Mouse (Mus musculus) G1E-ER4 (cell line): ENCODE data around the gene Nanos3. TPM values are rescaled to one million over a fixed set of nuclear protein-coding genes. Genes with fewer than 3 reads are reported as not detected.

Experiments
- GATA1 ChIP-seq: IDR thresholded peaks from one replicate; pipeline ENCODE4 v1.8.0; 2012; ENCODE audit warnings: low read length, inconsistent platforms
- polyA plus RNA-seq: library from polyadenylated mRNA; stranded (reverse); fragments of >175 nt; gene quantifications from 2 replicates; pipeline ENCODE4 v1.2.3, GENCODE M21; 2012

Gene Nanos3
- polyA plus RNA-seq, 1 experiment = not detected

DNA sequence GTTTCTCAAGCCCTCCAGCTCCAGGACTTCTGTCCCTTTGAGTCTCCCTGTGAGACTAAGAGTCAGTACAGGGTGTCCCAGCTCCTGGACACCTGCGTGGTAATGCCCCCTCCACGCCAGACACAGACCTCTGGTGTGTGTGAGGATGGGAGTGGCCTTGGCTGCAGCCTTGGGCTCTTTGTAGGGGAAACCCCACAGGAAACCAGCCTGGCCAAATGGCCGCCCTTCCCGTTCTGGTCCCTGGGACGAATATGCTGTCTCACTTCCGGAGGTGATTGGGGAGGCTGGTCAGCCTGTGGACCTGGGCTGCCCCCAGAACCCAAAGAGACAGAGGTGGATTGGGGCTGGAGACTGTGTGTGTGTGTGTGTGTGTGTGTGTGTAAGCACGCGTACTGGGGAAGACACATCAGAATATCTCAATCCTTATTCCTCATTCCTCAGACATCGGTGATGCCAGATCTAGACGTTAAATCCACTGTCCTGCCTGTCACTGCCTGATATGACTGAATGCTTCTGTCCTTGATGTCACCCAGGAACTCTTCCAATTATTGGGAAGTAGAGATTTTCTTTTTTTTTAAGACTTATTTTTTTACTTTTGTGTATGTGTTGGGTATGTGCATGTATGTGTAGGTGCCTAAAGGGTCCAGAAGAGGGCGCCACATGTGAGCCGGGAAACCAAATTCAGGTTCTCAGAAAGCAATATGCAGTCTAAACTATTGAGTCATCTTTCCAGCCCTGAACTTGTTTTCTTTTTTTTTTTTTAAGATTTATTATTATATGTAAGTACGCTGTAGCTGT, 19.2 kb upstream of the Nanos3 start:
- TF ChIP-seq GATA1 = no peak

DNA sequence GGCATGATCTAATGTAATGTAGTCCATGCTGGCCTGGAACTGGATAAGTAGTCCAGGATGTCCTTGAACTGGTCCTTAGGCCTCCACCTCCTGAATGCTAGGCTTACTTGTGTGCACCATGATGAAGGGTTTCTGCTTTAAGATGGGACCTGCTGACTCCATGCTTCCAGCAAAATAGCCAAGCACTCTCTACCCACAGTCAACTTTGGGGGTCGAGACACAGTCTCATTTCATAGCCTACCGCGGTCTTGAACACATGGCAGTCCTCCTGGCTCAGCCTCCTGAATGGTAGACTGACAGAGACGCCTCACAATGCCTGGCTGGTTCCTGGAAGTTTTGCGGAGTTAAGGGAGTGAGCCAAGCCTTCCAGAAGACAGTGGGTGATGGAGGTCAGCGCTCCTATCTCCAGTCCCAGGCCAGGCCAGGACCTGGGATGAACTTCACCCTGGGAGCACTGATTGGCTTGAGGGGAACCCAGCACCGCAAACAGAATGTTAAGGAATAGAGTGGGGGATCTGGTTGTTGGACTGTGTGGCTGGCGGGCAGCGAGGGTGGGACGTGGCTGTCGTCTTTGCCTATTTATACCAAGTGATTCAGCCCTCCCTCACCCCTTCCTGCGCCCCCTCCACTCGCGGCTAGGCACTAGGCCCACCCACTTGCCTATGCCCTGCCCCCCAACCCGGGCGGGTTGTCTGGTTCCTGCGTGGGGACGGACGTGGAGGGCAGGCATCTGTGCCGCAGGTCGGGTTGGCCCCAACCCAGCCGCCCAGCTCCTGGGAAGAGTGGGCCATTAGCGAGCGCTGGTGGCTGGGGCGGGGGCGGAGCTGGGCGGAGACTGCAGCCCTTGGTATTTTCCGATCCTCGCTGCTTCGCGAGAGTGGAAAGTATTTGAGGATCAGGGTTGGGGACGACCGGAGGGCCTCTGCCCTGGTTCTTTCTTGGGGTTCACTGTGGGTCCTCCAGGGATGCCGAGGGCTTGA, 18.2 kb upstream of the Nanos3 start:
- TF ChIP-seq GATA1 = no peak

DNA sequence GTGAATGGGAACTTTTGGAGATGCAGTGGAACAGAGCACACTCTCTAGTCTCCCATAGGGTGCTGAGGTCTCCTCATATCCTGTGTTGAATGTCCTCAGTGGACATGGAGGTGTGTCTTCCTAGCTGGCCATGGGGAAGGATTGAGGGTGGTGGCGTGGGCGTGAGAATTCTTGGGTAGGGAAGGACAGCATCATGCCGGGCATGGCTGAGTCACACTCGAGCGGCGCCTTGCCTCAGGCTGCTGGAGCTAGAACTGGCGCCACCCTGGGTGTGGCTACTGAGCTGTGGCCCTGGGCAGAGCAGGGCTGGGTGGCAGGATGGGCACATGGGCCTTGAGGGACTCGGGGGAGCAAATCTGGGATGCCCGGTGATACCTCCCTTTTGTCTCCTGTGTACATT, 17.4 kb upstream of the Nanos3 start:
- TF ChIP-seq GATA1 = no peak

DNA sequence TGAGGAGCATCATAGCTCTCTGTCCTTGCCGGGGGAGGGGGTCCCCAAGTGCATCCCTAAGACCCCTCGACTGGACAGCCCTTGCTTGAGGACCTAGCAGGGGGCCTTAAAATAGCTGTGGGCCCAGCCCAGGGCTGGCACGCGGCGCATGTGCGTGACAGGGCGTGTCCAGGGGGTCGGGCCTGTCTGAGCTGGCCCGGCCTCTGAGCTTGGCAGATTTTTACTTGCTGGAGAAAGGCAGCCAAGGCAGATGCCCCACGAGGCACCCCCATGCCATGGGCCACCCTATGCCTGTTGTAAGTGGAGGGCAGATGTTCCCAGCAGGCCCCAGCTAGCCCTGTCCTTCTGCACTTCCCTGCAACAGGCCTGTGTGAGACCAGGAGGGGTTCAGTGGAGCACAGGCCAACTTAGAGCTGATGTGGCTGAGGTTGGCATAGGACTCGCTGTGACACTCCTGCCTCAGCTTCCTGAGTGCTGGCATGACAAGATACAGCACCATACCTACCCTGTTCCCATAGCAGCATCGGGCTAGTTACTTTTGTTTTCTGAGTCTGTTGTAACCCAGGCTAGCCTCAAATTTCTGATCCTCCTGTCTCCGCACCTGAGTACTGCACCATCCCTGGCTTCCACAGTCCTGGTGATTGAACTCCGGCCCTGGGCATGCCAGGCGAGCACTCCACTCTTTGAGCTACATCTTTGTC, 16.7 kb upstream of the Nanos3 start:
- TF ChIP-seq GATA1 = no peak

DNA sequence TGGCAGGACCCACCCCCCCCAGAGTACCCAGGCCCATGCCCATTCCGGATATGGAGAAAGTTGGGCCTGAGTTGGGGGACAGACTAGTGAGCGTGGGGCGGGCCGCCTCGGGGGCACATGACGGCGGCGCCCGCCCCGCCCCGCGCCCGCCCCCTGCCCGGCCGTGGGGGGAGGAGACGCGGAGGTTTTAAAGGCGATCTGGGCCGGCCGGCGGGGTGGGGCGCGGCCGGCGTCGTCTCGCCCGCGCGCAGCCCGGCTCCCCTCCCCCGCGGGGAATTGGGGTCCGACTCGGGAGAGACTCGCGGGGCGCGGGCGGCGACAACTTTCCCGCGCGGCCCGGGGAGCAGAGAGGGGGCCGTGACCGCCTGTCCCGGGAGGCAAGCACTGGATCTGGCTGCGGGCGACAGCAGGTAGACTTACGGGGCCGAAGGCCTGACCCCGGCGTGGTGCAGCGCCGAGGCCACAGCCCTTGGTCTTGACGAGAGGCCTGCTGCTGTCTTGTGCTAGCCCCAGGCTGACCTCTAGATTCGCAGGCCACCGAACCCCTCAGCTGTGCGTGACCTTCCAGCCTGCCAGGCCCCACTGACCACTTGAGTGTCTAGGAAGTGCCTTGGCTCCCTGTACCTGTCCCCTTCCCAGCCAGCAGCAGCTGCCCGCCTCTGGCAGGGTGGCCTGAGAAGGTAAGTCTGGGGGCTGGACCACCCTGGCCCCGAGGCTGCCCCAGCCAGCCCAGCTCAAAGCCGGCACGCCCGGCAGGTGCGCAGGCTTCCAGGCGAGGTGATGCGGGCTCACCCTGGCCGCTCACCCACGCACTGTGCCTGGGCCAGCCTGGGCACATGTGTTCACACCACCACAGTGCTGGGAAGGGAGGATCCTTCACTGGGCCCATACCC, 15.9 kb upstream of the Nanos3 start:
- no peak for TF ChIP-seq GATA1

DNA sequence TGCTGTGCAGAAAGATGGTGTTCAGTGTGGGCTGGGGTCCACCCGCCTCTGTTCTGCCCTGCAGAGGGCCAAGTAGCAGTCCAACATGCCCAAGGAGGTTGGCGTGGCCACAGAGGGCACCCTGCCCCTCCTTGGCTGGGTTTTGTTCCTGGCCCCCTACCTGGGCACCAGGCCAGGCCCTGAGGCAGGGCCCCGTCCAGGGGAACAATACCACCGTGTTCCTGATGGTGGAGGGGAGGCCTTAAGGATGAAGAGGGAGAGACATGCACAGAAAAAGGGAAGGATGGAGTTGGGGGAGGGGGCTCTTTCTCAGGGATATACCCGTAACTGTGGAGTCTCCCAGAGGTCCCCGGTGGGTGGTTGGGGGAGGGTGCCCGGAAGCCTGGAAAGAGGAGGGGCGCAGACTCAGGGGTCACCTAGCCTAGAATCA, 15.1 kb upstream of the Nanos3 start:
- TF ChIP-seq GATA1 = no peak

DNA sequence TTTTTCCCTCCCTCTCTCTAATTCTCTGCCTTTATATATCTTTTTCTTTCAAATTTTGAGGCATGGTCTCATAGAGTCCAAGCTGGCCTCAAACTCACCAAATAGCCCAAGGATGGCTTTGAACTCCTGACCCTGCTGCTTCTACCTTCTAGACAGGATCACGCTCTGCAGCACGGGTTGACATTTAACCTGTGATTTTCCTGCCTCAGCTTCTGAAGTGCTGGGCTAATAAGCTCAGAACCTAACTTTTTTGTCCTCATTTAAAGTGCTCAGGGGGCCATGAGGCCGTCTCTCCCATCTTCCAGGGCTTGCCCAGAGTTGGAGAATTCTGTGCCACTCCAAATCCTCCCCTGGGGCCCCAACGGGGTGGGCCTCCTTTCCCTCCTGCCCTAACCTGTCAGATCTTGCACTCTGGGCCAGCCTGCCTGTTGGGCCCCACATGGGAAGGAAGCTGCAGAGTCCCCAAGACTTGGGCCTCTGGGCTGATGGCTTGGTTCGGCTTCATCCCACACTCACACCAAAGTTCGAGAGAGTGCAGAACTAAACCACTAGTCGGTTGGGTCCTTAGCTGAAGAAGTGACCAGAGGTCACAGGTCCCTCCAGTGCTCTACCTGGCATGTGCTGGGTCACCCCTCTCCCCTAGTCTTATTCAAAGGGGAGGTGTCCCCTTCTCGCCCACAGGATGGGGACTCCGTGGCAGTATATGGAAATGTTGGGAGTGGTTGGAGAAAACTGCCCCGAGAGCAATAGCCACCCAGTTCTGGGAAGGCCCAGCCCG, 14.5 kb upstream of the Nanos3 start:
- TF ChIP-seq GATA1 = no peak

DNA sequence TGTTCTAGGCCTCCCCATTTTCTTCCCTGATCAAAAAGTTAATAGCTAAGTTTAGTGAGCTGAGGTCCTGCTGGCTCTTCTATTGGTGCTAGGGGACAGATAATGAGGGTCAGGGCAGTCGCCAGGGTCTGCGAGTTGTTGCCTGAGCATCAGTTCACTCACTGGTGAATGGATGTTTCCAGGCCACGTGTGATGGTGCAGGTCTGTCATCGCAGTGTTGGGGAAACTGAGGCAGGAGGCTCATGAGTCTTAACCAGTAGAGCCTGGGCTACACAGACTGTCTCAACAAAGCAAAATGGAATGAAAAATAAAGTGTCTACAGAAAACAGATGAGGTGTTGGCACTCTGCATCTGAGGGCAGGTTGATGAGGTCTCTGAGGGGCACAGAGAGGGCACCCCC, 13.9 kb upstream of the Nanos3 start:
- TF ChIP-seq GATA1 = no peak

DNA sequence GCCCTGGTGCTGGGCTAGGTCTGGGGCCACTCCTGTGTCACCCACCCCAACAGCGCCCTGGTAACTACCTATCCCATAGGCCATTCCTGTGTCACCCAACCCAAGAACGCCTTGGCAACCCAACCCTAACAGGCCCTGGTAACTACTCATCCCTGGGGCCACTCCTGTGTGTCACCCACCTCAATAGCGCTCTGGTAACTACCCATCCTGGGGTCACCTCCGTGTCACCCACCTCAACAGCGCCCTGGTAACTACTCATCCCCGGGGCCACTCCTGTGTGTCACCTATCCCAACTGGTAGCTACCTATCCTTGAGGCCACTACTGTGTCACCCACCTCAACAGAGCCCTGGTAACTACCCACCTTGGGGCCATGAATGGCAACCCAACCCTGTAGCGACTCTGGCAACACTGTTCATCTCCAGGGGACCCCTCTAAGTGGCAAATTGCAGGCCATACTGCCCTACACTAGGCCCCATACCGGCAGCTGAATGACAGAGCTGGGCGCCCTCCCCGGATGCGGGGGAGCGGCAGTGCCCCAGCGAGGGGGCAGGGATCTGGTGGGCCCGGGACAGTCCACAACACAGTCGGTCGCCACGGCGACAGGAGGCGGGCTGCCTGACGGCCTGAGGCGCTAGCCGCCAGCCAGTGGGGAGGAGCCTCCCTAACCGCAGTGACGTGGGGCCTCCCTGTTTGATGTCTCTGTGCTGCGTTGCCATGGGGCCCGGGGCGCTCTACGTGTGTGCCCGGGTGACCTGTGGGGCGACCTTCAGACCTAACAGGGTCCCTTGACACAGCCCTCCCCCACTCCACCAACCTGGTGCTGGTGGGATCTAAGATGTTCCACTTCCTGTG, 13.1 kb upstream of the Nanos3 start:
- no peak for TF ChIP-seq GATA1

DNA sequence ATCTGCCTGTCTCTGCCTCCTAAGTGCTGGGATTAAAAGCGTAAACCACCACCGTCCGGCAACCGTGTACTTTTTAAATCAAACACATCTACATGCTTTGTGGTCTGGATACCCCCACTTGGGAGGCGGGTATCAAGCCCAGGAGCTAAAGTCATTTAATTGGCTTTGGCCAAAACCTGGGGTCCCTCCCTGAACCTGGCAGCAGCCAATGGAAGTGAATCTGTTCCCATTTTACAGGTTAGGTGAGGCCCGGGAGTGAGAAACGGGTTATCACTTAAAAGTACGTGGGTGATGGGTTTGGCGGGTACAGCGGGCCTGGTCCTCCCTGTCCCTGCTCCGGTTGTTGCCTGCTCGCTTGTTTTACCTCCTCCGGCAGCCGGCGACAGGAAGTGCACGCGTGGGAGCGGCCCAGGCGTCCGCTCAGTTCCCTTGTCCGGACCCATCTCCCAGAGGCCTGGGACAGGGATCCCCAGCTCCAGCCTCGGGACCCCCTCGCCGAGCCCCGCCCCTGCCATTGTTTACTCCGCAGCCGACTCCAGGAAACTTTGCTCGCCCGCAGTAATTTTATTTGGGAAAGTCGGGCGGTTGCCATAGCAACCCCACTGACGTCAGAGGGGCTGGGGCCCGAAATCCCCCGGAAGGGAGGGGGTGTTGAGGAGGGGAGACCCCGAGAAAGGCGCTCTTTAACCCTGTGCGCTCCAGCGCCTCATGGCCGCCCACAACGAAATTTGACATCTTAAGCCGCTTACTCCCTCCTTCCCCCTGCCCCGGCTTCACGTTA, 12.3 kb upstream of the Nanos3 start:
- TF ChIP-seq GATA1 = no peak

DNA sequence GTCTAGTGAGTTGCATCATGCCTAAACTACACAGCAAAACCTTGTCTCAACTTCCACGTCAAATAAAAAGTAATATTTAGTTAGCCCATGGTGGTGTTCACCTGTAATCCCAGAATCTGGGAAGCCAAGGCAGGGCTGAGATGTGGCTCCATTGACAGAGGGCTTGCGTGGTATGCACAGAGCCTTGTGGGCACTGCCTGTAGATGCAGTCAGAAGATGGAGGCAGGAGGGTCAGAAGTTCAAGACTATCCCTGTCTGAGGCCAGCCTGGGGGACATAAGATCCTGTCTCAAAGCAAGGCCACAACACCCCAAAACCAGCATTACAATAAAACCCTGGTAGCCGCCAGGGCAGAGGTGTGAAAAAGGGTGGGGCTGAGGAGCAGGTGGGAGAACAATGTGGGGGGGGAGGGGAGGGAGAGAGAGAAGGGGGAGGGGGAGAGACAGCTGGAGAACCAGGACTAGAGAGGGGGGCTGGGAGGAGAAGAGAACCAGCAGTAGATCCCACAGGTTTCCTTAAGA, 9.3 kb upstream of the Nanos3 start:
- TF ChIP-seq GATA1 = no peak

DNA sequence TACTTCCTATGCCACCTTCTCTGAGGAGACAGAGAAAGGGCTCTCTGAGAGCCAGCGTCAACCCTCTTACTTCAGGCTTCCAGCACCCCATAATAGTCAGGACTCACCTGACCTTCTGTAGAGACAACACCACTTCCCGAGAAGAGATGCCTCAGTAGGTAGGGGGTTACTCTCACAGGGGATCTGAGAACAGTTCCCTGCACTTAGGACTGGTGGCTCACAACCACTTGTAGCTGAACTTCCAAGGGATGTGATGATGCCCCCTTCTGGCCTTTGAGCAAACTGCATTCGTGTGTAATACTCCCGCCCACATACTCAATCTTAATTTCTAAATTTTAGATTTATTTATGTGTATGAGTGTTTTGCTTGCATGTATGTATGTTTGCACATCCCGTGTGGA, 8.5 kb upstream of the Nanos3 start:
- TF ChIP-seq GATA1 = no peak
